Mouse (Mus musculus) intestine, embryonic 15.5 days (tissue): Measurements from ENCODE around the gene Cyp1a1. TPM values are rescaled to one million over a fixed set of nuclear protein-coding genes. Genes with fewer than 3 reads are reported as not detected.
A peak's percentile ranks its signal among the peaks of the same experiment; 100 is the strongest.

ENCODE experiments used
- ATAC-seq: fragments of 200-750 bp; cut with Nextera tagmentation; 2 replicates; pipeline ENCODE4 v1.8.0; 2017; ENCODE audit warnings: moderate TSS enrichment, moderate library complexity
- H3K27ac ChIP-seq: fragments of 300-500 bp; sonication (generic); 2 replicates; pipeline ENCODE4 v1.5.1; 2015; ENCODE audit warnings: mild to moderate bottlenecking, inconsistent platforms
- H3K27me3 ChIP-seq: fragments of 300-500 bp; sonication (generic); replicated peaks from 2 replicates; pipeline ENCODE4 v1.6.1; 2015; ENCODE audit warnings: inconsistent platforms
- H3K36me3 ChIP-seq: fragments of 300-500 bp; sonication (generic); 2 replicates; pipeline ENCODE4 v1.6.1; 2015; ENCODE audit warnings: inconsistent platforms
- H3K4me1 ChIP-seq: fragments of 300-500 bp; sonication (generic); replicated peaks from 2 replicates; pipeline ENCODE4 v1.6.1; 2015; ENCODE audit warnings: inconsistent platforms
- H3K4me2 ChIP-seq: fragments of 300-500 bp; sonication (generic); replicated peaks from 2 replicates; pipeline ENCODE4 v1.6.1; 2015; ENCODE audit warnings: mild to moderate bottlenecking, inconsistent platforms
- H3K4me3 ChIP-seq: fragments of 300-500 bp; sonication (generic); replicated peaks from 2 replicates; pipeline ENCODE4 v1.5.1; 2015; ENCODE audit warnings: inconsistent platforms
- H3K9ac ChIP-seq: fragments of 300-500 bp; sonication (generic); 2 replicates; pipeline ENCODE4 v1.6.1; 2015; ENCODE audit warnings: inconsistent platforms
- H3K9me3 ChIP-seq: fragments of 300-500 bp; sonication (generic); 2 replicates; pipeline ENCODE4 v1.6.1; 2016; ENCODE audit warnings: inconsistent platforms
- WGBS: fragments of 180-500 bp; shearing (Covaris S2); methylation state at CpG from one replicate; pipeline ENCODE4 v1.1.7; 2015; 5-methylcytosine and 5-hydroxymethylcytosine counted together
- polyA plus RNA-seq: library from polyadenylated mRNA; unstranded; fragments of >200 nt; fragmentation: Nextera tagmentation; extraction: Ambion mirVana; gene quantifications from 2 replicates; pipeline ENCODE4 v1.2.1, GENCODE M21; 2015

Cyp1a1 gene
- polyA plus RNA-seq, result not detected in 2 replicates

DNA sequence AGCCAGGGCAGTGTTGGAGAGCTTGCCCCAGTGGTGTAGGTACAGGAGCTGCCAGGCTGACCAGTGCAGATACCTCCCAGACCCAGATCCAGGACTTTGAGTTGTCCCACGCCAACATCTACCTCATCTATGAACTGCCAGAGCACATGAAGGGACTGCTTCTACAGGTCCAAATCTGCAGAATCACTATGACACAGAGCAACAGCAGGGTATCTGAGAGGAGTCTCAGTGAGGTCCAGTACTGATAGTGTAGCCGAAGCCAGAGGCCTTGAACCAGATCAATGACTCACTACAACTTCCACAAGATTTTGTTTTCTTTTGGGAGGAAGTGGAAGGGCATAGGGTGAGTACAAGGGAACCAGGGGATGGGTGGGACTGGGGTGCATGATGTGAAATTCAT is at the start of gene Cyp1a1:
Cyp1a1 (plus strand) TSS at position 178 of the 400 bp plus-strand sequence.
- H3K36me3 ChIP-seq, result no peaks in the 10 kb centered on the region
- ATAC-seq, result no peak
- no peak within 1 kb of the TSS for H3K4me3 ChIP-seq
- no peaks in the 10 kb centered on the region for H3K27me3 ChIP-seq
- H3K27ac ChIP-seq, result no peak within 1 kb of the TSS
- H3K9ac ChIP-seq, result no peak within 1 kb of the TSS
- no peak within 1 kb of the TSS for H3K4me2 ChIP-seq
- 93% methylated on average over 2 of the region's 2 CpGs for WGBS
- no peaks in the 10 kb centered on the region for H3K4me1 ChIP-seq
- no peaks in the 10 kb centered on the region for H3K9me3 ChIP-seq

- peak overlapping the region; percentile 10; the same call in 1 of the 2 replicates for H3K4me3 ChIP-seq
- H3K9ac ChIP-seq, result peak overlapping the region; percentile 32; the same call in 1 of the 2 replicates
- peak; percentile 86 for ATAC-seq
- no peaks in the 10 kb centered on the region for H3K27me3 ChIP-seq
- peak overlapping the region; percentile 66 for H3K4me2 ChIP-seq
- H3K36me3 ChIP-seq, result no peaks in the 10 kb centered on the region
- H3K4me1 ChIP-seq, result peaks cover 82% of the 10 kb centered on the region
- 24% methylated on average over 8 of the region's 8 CpGs for WGBS
- no peaks in the 10 kb centered on the region for H3K9me3 ChIP-seq
- H3K27ac ChIP-seq, result peak overlapping the region; percentile 89
Observed at GRCm38 (mm10) chr9:57638651-57639459, 48.9 kb upstream of the Cyp1a1 start.

- Histone ChIP-seq H3K36me3 (no peaks in the 10 kb centered on the region), H3K9me3 (no peaks in the 10 kb centered on the region), H3K4me3 (peak overlapping the region; percentile 31), H3K4me1 (peaks cover 80% of the 10 kb centered on the region), H3K27me3 (no peaks in the 10 kb centered on the region), H3K27ac (peak overlapping the region; percentile 89), H3K4me2 (peak overlapping the region; percentile 66), H3K9ac (peak overlapping the region; percentile 24)
- no peak for ATAC-seq
- 58% methylated on average over 5 of the region's 5 CpGs for WGBS
Observed at GRCm38 (mm10) chr9:57639661-57640328, 47.9 kb upstream of the Cyp1a1 start.

GRCm38 (mm10) chr9:57640384-57640783 is 47.3 kb upstream of the Cyp1a1 start:
- Histone ChIP-seq H3K36me3 (no peaks in the 10 kb centered on the region), H3K27me3 (no peaks in the 10 kb centered on the region), H3K4me2 (peak overlapping the region; percentile 66), H3K4me1 (peaks cover 79% of the 10 kb centered on the region), H3K4me3 (peak overlapping the region; percentile 31), H3K9me3 (no peaks in the 10 kb centered on the region), H3K27ac (peak overlapping the region; percentile 89), H3K9ac (peak overlapping the region; percentile 24)
- WGBS, result 2% methylated on average over 15 of the region's 15 CpGs
- peak; percentile 70 for ATAC-seq

- H3K27ac ChIP-seq, result peak overlapping the region; percentile 89
- H3K9ac ChIP-seq, result 0 out of 2 replicates have a peak overlapping the region, but pooled peaks have one; percentile 14
- H3K4me2 ChIP-seq, result peak overlapping the region; percentile 66
- H3K4me3 ChIP-seq, result peak overlapping the region; percentile 31; the same call in 1 of the 2 replicates
- H3K4me1 ChIP-seq, result peaks cover 77% of the 10 kb centered on the region
- no peaks in the 10 kb centered on the region for H3K9me3 ChIP-seq
- H3K27me3 ChIP-seq, result no peaks in the 10 kb centered on the region
- WGBS, result 80% methylated on average over 1 of the region's 1 CpGs
- ATAC-seq, result no peak
- H3K36me3 ChIP-seq, result no peaks in the 10 kb centered on the region
Observed at GRCm38 (mm10) chr9:57641022-57641421, 46.7 kb upstream of the Cyp1a1 start.

- Histone ChIP-seq H3K36me3 (no peaks in the 10 kb centered on the region), H3K4me2 (peak overlapping the region; percentile 86; the same call in 1 of the 2 replicates), H3K9me3 (no peaks in the 10 kb centered on the region), H3K27me3 (no peaks in the 10 kb centered on the region), H3K4me1 (peaks cover 77% of the 10 kb centered on the region), H3K9ac (no peak overlapping the region), H3K4me3 (no peak overlapping the region), H3K27ac (no peak overlapping the region)
- 81% methylated on average over 13 of the region's 13 CpGs for WGBS
- ATAC-seq, result no peak
Observed at GRCm38 (mm10) chr9:57641775-57642550, 45.8 kb upstream of the Cyp1a1 start.

- peak overlapping the region; percentile 86 for H3K4me2 ChIP-seq
- WGBS, result 57% methylated on average over 9 of the region's 9 CpGs
- H3K9me3 ChIP-seq, result no peaks in the 10 kb centered on the region
- peak overlapping the region; percentile 68 for H3K4me3 ChIP-seq
- no peak for ATAC-seq
- peak overlapping the region; percentile 98 for H3K9ac ChIP-seq
- H3K4me1 ChIP-seq, result peaks cover 68% of the 10 kb centered on the region
- no peaks in the 10 kb centered on the region for H3K27me3 ChIP-seq
- no peaks in the 10 kb centered on the region for H3K36me3 ChIP-seq
- H3K27ac ChIP-seq, result peak overlapping the region; percentile 58
Observed at GRCm38 (mm10) chr9:57643169-57643855, 44.4 kb upstream of the Cyp1a1 start.

GRCm38 (mm10) chr9:57643856-57644180 is 43.9 kb upstream of the Cyp1a1 start:
- no peaks in the 10 kb centered on the region for H3K36me3 ChIP-seq
- no peaks in the 10 kb centered on the region for H3K27me3 ChIP-seq
- no peaks in the 10 kb centered on the region for H3K9me3 ChIP-seq
- H3K27ac ChIP-seq, result peak overlapping the region; percentile 58
- H3K4me2 ChIP-seq, result peak overlapping the region; percentile 86
- WGBS, result 33% methylated on average over 7 of the region's 7 CpGs
- H3K4me1 ChIP-seq, result peaks cover 62% of the 10 kb centered on the region
- H3K9ac ChIP-seq, result peak overlapping the region; percentile 98
- ATAC-seq, result no peak
- H3K4me3 ChIP-seq, result peak overlapping the region; percentile 68

- Histone ChIP-seq H3K9ac (peak overlapping the region; percentile 98), H3K4me2 (peak overlapping the region; percentile 86), H3K9me3 (no peaks in the 10 kb centered on the region), H3K36me3 (no peaks in the 10 kb centered on the region), H3K27me3 (no peaks in the 10 kb centered on the region), H3K4me3 (peak overlapping the region; percentile 68), H3K4me1 (peaks cover 56% of the 10 kb centered on the region), H3K27ac (peak overlapping the region; percentile 97)
- 0 out of 2 replicates have a peak, but pooled peaks have one; percentile 1 for ATAC-seq
- under 1% methylated on average over 18 of the region's 18 CpGs for WGBS
Observed at GRCm38 (mm10) chr9:57644442-57644943, 43.2 kb upstream of the Cyp1a1 start.

DNA sequence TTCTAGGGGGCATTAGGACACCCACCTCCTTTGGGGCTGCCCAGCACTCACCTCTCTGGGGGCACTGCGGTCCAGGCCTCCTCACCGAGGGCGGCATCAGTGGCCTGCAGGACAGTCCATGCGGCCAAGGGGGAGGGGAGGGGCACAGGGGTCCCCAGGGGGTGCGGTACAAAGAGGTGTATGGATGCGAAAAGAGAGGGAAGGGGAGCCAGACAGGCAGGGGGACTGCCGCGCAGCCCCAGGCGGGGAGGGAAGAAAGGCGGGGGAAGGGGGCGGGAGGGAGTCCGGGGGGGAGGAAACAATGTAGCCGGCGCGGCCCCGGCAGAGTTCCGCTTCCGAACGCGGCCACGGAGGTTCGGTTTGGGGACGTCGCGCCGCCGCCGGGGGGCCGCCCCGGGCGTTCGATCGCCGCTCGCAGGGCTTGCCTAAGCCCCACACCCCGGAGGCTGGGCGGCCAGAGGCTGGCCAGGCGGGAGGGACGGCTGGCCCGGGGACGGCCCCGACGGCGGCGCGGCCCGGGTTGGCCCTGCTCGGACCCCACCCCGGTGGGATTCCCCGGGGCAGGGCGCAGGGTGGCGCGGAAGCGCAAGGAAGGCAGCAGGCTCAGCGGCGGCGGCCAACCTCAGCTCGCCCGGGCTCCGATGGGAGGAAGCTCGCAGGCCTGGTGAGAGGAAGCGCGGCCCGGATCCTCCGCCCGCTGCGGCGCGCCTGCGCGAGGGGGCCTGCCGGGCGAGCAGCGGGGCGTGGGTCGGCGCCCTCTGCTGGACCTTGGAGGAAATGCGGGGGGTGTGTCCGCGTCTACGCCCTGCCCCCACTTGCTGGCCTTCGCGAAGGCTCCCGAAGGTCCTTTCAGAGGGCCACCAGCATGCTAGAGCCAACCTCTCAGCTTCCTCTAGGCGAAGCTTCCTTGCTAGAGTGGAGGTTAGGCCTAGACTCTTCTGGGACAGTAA is 42.5 kb upstream of the Cyp1a1 start:
- H3K9me3 ChIP-seq, result no peaks in the 10 kb centered on the region
- H3K4me2 ChIP-seq, result peak overlapping the region; percentile 86
- under 1% methylated on average over 83 of the region's 85 CpGs for WGBS
- peaks cover 48% of the 10 kb centered on the region for H3K4me1 ChIP-seq
- H3K4me3 ChIP-seq, result peak overlapping the region; percentile 68
- no peaks in the 10 kb centered on the region for H3K27me3 ChIP-seq
- ATAC-seq, result peak; percentile 84
- no peaks in the 10 kb centered on the region for H3K36me3 ChIP-seq
- H3K27ac ChIP-seq, result peak overlapping the region; percentile 97
- H3K9ac ChIP-seq, result peak overlapping the region; percentile 98
